Mouse (Mus musculus) stomach, embryonic 15.5 days (tissue): ENCODE data around the gene Kdm1b. TPM values are rescaled to one million over a fixed set of nuclear protein-coding genes. Genes with fewer than 3 reads are reported as not detected.

ENCODE experiments used
- ATAC-seq: fragments of 200-750 bp; cut with Nextera tagmentation; 2 replicates; pipeline ENCODE4 v1.8.0; 2017; ENCODE audit warnings: low read depth, moderate number of reproducible peaks, moderate TSS enrichment; ENCODE audit not compliant: insufficient read depth, low FRiP score
- H3K27ac ChIP-seq: fragments of 300-500 bp; sonication (generic); 2 replicates; pipeline ENCODE4 v1.5.1; 2015; ENCODE audit warnings: mild to moderate bottlenecking, inconsistent platforms
- H3K27me3 ChIP-seq: fragments of 300-500 bp; sonication (generic); replicated peaks from 2 replicates; pipeline ENCODE4 v1.6.1; 2015; ENCODE audit warnings: inconsistent platforms
- H3K36me3 ChIP-seq: fragments of 300-500 bp; sonication (generic); 2 replicates; pipeline ENCODE4 v1.6.1; 2015; ENCODE audit warnings: inconsistent platforms
- H3K4me1 ChIP-seq: fragments of 300-500 bp; sonication (generic); 2 replicates; pipeline ENCODE4 v1.6.1; 2015; ENCODE audit warnings: inconsistent platforms
- H3K4me2 ChIP-seq: fragments of 300-500 bp; sonication (generic); 2 replicates; pipeline ENCODE4 v1.6.1; 2015; ENCODE audit warnings: mild to moderate bottlenecking, inconsistent platforms
- H3K4me3 ChIP-seq: fragments of 300-500 bp; sonication (generic); replicated peaks from 2 replicates; pipeline ENCODE4 v1.5.1; 2015; ENCODE audit warnings: inconsistent platforms
- H3K9ac ChIP-seq: fragments of 300-500 bp; sonication (generic); 2 replicates; pipeline ENCODE4 v1.6.1; 2015; ENCODE audit warnings: inconsistent platforms
- H3K9me3 ChIP-seq: fragments of 300-500 bp; sonication (generic); 2 replicates; pipeline ENCODE4 v1.6.1; 2016; ENCODE audit warnings: inconsistent platforms
- WGBS: fragments of 180-500 bp; shearing (Covaris S2); methylation state at CpG from one replicate; pipeline ENCODE4 v1.1.7; 2015; 5-methylcytosine and 5-hydroxymethylcytosine counted together
- polyA plus RNA-seq: library from polyadenylated mRNA; unstranded; fragments of >200 nt; fragmentation: Nextera tagmentation; extraction: Ambion mirVana; gene quantifications from 2 replicates; pipeline ENCODE4 v1.2.1, GENCODE M21; 2015

The Kdm1b gene
- polyA plus RNA-seq, 1 experiment from 2014 or later, result 12.8 TPM

- H3K9me3 ChIP-seq, result no peaks in the 10 kb centered on the region
- H3K4me2 ChIP-seq, result no peak overlapping the region
- H3K4me3 ChIP-seq, result no peak overlapping the region
- no peak overlapping the region for H3K9ac ChIP-seq
- H3K27ac ChIP-seq, result no peak overlapping the region
- no peaks in the 10 kb centered on the region for H3K4me1 ChIP-seq
- WGBS, result 64% methylated on average over 15 of the region's 15 CpGs
- peaks cover 9% of the 10 kb centered on the region; the same call in 1 of the 2 replicates for H3K36me3 ChIP-seq
- no peaks in the 10 kb centered on the region for H3K27me3 ChIP-seq
- no peak for ATAC-seq
Observed at GRCm38 (mm10) chr13:47063985-47064760, 20.9 kb downstream of the Kdm1b start.

GRCm38 (mm10) chr13:47066516-47066915, 23.2 kb downstream of the Kdm1b start:
- Histone ChIP-seq H3K27ac (peak overlapping the region; percentile 27; the same call in 1 of the 2 replicates), H3K9ac (no peak overlapping the region), H3K27me3 (no peaks in the 10 kb centered on the region), H3K4me3 (no peak overlapping the region), H3K4me1 (no peaks in the 10 kb centered on the region), H3K9me3 (no peaks in the 10 kb centered on the region), H3K4me2 (no peak overlapping the region), H3K36me3 (peaks cover 6% of the 10 kb centered on the region; the same call in 1 of the 2 replicates)
- ATAC-seq, result no peak
- 93% methylated on average over 10 of the region's 10 CpGs for WGBS

GRCm38 (mm10) chr13:47067001-47067400, 23.7 kb downstream of the Kdm1b start:
- Histone ChIP-seq H3K27ac (0 out of 2 replicates have a peak overlapping the region, but pooled peaks have one; percentile 9), H3K9me3 (no peaks in the 10 kb centered on the region), H3K4me3 (no peak overlapping the region), H3K9ac (no peak overlapping the region), H3K4me2 (no peak overlapping the region), H3K36me3 (peaks cover 6% of the 10 kb centered on the region; the same call in 1 of the 2 replicates), H3K4me1 (no peaks in the 10 kb centered on the region), H3K27me3 (no peaks in the 10 kb centered on the region)
- no peak for ATAC-seq
- WGBS, result 90% methylated on average over 6 of the region's 6 CpGs

- 70% methylated on average over 15 of the region's 15 CpGs for WGBS
- H3K9me3 ChIP-seq, result no peaks in the 10 kb centered on the region
- no peak overlapping the region for H3K4me2 ChIP-seq
- H3K9ac ChIP-seq, result no peak overlapping the region
- H3K27me3 ChIP-seq, result no peaks in the 10 kb centered on the region
- H3K4me3 ChIP-seq, result no peak overlapping the region
- H3K4me1 ChIP-seq, result no peaks in the 10 kb centered on the region
- ATAC-seq, result 0 out of 2 replicates have a peak, but pooled peaks have one; percentile 31
- H3K36me3 ChIP-seq, result peaks cover 16% of the 10 kb centered on the region
- no peak overlapping the region for H3K27ac ChIP-seq
Observed at GRCm38 (mm10) chr13:47070329-47071080, 27.2 kb downstream of the Kdm1b start.

GRCm38 (mm10) chr13:47071871-47072270, 28.6 kb downstream of the Kdm1b start:
- Histone ChIP-seq H3K4me1 (no peaks in the 10 kb centered on the region), H3K9ac (no peak overlapping the region), H3K4me2 (no peak overlapping the region), H3K27me3 (no peaks in the 10 kb centered on the region), H3K4me3 (no peak overlapping the region), H3K36me3 (peaks cover 16% of the 10 kb centered on the region), H3K27ac (no peak overlapping the region), H3K9me3 (no peaks in the 10 kb centered on the region)
- no peak for ATAC-seq
- 91% methylated on average over 13 of the region's 13 CpGs for WGBS

- Histone ChIP-seq H3K36me3 (peaks cover 16% of the 10 kb centered on the region), H3K4me2 (no peak overlapping the region), H3K27ac (no peak overlapping the region), H3K27me3 (no peaks in the 10 kb centered on the region), H3K4me3 (no peak overlapping the region), H3K9me3 (no peaks in the 10 kb centered on the region), H3K4me1 (no peaks in the 10 kb centered on the region), H3K9ac (no peak overlapping the region)
- WGBS, result 93% methylated on average over 5 of the region's 5 CpGs
- ATAC-seq, result no peak
Observed at GRCm38 (mm10) chr13:47072484-47072883, 29.2 kb downstream of the Kdm1b start.

GRCm38 (mm10) chr13:47076156-47076555, 32.9 kb downstream of the Kdm1b start:
- Histone ChIP-seq H3K4me2 (no peak overlapping the region), H3K27ac (no peak overlapping the region), H3K4me3 (no peak overlapping the region), H3K9me3 (no peaks in the 10 kb centered on the region), H3K27me3 (no peaks in the 10 kb centered on the region), H3K36me3 (peaks cover 19% of the 10 kb centered on the region), H3K9ac (no peak overlapping the region), H3K4me1 (no peaks in the 10 kb centered on the region)
- WGBS, result 84% methylated on average over 5 of the region's 5 CpGs
- no peak for ATAC-seq

GRCm38 (mm10) chr13:47077367-47077766, 34.1 kb downstream of the Kdm1b start:
- no peaks in the 10 kb centered on the region for H3K9me3 ChIP-seq
- H3K4me1 ChIP-seq, result no peaks in the 10 kb centered on the region
- H3K27me3 ChIP-seq, result no peaks in the 10 kb centered on the region
- no peak overlapping the region for H3K4me3 ChIP-seq
- H3K27ac ChIP-seq, result no peak overlapping the region
- peaks cover 24% of the 10 kb centered on the region for H3K36me3 ChIP-seq
- ATAC-seq, result no peak
- no peak overlapping the region for H3K4me2 ChIP-seq
- no peak overlapping the region for H3K9ac ChIP-seq

GRCm38 (mm10) chr13:47078799-47079198, 35.5 kb downstream of the Kdm1b start:
- Histone ChIP-seq H3K27ac (no peak overlapping the region), H3K9ac (no peak overlapping the region), H3K27me3 (no peaks in the 10 kb centered on the region), H3K9me3 (no peaks in the 10 kb centered on the region), H3K4me1 (no peaks in the 10 kb centered on the region), H3K36me3 (peaks cover 18% of the 10 kb centered on the region), H3K4me2 (no peak overlapping the region), H3K4me3 (no peak overlapping the region)
- ATAC-seq, result no peak
- 77% methylated on average over 5 of the region's 5 CpGs for WGBS

GRCm38 (mm10) chr13:47080905-47081505, 37.7 kb downstream of the Kdm1b start:
- no peaks in the 10 kb centered on the region for H3K9me3 ChIP-seq
- no peaks in the 10 kb centered on the region for H3K4me1 ChIP-seq
- ATAC-seq, result no peak
- 86% methylated on average over 4 of the region's 4 CpGs for WGBS
- H3K27me3 ChIP-seq, result no peaks in the 10 kb centered on the region
- H3K4me3 ChIP-seq, result no peak overlapping the region
- peaks cover 10% of the 10 kb centered on the region; the same call in 1 of the 2 replicates for H3K36me3 ChIP-seq
- H3K4me2 ChIP-seq, result no peak overlapping the region
- H3K9ac ChIP-seq, result no peak overlapping the region
- H3K27ac ChIP-seq, result no peak overlapping the region

GRCm38 (mm10) chr13:47088433-47088832, 45.1 kb downstream of the Kdm1b start:
- Histone ChIP-seq H3K9me3 (no peaks in the 10 kb centered on the region), H3K4me3 (no peak overlapping the region), H3K36me3 (peaks cover 13% of the 10 kb centered on the region; the same call in 1 of the 2 replicates), H3K4me1 (no peaks in the 10 kb centered on the region), H3K9ac (no peak overlapping the region), H3K27ac (no peak overlapping the region), H3K4me2 (no peak overlapping the region), H3K27me3 (no peaks in the 10 kb centered on the region)
- ATAC-seq, result no peak
- WGBS, result 96% methylated on average over 1 of the region's 1 CpGs

- H3K4me1 ChIP-seq, result no peaks in the 10 kb centered on the region
- H3K4me3 ChIP-seq, result no peak overlapping the region
- no peak for ATAC-seq
- no peak overlapping the region for H3K27ac ChIP-seq
- peaks cover 18% of the 10 kb centered on the region for H3K36me3 ChIP-seq
- no peaks in the 10 kb centered on the region for H3K9me3 ChIP-seq
- no peak overlapping the region for H3K9ac ChIP-seq
- H3K27me3 ChIP-seq, result no peaks in the 10 kb centered on the region
- WGBS, result 79% methylated on average over 2 of the region's 2 CpGs
- H3K4me2 ChIP-seq, result no peak overlapping the region
Observed at GRCm38 (mm10) chr13:47089271-47089670, 46.0 kb downstream of the Kdm1b start.
